Mouse (Mus musculus) thymus, postnatal 36 days (tissue): Measurements from ENCODE around the gene Fam172a.

Experiments
- DNase-seq, 2 experiments: peaks; one replicate each; pipeline ENCODE4 v3.0.0; 2022; ENCODE audit warnings: mixed read lengths in 2 of 2

Fam172a gene

DNA sequence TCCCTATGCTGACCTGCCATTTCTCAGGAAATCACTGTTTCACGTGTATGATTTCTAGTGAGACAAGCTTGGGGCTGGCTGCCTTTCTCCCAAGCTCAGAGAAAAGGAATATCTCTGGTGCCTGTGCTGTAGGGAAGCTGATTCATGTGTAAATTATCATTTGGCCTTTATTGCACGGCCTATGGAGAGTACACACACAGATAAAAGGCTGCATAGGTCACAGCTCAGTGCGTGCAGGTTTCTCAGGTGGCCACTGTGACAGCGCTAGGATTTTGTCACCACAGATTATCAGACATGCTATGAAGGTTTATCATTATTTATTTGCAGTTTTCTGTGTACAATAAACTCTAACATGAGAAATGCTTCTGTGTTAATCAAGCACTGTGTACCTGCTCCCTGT, 408.8 kb downstream of the Fam172a start:
- no peak for DNase-seq

- no peak for DNase-seq
These were observed 412.1 kb downstream of the Fam172a start for GRCm38 (mm10) chr13:78113978-78114377.

DNA sequence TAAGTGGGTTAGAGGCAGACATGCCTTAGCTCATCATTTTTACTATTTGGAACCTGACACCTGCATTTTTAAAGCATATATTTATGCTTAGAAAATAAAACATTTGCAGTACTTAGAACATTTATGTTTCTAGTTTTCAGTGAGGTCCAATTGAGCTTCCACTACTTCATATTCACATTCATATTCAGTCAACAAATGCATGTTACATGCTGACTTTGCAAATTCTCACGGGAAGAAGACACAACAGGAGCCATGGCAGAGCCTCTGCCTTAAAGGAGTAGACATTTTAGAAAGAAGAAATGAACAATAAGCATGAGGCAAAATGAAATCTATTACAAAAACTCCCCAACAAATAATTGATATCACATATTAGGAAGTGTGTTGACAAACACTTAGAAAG, 416.9 kb downstream of the Fam172a start:
- no peak for DNase-seq

DNA sequence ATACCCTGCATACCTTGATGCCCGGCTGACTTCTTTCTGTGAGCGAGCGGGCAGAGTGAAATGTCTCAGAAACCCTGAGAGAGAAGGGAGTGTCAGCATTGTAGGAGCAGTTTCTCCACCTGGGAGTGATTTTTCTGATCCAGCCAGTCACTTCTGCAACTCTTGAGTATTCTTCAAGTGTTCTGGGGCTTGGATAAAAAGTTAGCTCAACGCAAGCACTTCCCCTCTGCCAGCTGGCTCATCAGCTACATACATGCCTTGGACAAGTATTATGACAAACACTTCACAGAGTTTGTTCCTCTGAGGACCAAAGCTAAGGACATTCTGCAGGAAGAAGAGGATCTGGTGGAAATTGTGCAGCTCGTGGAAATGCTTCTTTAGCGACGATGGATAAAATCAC, 420.2 kb downstream of the Fam172a start:
- DNase-seq, result no peak

GRCm38 (mm10) chr13:78123911-78124426, 422.1 kb downstream of the Fam172a start:
- no peak for DNase-seq

DNA sequence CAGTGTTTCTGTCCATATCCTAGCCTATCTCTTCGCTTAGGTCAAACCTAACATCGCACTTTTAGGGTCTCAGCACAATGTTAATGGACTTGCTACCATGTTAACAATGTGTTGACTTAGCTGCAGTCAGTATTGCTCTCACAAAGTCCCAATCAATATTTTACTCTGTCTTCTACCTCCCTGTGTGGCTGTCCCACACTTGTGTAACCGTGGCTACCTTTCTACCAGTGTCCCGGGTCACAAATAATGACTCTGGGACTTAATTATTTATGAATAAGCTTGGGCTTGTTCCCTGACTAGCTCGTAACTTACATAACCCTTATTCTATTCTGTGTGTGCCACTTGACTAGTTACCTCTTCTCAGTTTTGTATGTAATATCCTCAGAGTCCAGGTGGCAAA, 455.6 kb downstream of the Fam172a start:
- no peak for DNase-seq

- DNase-seq, result no peak
These were observed 460.3 kb downstream of the Fam172a start for GRCm38 (mm10) chr13:78162149-78162548.

GRCm38 (mm10) chr13:78163087-78163958, 461.5 kb downstream of the Fam172a start:
- DNase-seq, result peak; percentile 16 to 18

- DNase-seq, result no peak
These were observed 463.1 kb downstream of the Fam172a start for GRCm38 (mm10) chr13:78164941-78165340.

DNA sequence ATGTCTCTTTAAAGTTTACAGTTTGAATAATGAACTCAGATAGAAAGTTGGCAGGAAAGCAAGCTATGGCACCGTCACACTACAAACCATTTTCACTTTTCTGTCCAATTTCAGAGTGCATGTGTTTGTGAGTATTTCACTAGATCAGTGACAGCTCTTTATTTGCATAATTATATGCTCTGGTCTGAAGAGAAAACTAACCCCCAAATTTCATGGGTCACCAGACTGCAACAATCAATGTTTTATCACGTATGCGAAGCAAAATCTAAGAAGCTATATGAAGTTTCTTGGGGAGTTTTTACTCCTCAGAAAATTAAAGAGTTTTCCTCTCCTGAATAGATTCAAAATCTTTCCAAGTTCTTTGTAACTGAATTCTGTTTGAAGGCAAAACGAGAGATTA, 466.3 kb downstream of the Fam172a start:
- DNase-seq, result no peak

DNA sequence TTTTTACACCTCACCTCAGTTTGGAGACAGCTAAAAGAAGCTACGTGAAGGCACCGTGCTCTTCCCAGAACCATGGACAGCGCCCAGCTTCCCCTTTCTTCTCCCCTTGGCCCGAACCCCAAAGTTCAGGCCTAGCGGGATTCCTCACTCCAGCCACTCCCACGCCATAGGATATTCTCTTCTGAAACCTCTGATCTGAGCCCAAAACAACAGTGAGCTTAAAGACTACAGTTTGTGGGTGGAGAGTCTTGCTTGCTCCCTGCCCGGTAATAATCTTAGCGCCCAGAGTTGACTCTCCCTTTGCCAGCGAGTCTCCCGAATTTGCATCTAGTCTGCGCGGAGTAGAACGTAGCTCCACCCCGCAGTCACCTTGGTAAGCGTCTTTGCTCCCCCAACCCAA, 469.5 kb downstream of the Fam172a start:
- DNase-seq, result no peak

GRCm38 (mm10) chr13:78171984-78172636, 470.3 kb downstream of the Fam172a start:
- DNase-seq, result no peak

GRCm38 (mm10) chr13:78172861-78173260, 471.0 kb downstream of the Fam172a start:
- no peak for DNase-seq

DNA sequence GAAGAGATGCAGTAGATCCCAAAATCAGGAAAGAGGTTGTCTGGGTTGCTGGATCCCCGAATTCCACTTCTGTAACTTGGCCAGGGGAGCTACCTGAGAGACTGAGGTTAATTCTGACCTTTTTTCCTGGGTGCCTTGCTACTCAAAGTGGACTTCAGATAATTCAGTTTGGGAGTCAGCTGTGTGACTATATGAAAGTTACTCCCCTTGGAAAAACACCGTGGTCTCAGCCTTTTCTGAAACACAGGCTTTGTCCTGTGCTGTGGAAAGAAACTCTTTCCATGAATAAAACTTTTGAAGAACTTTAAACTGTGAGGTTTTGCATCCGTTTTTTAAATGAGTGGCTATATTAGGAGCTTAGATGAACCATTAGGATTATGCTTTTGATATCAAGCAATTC, 472.4 kb downstream of the Fam172a start:
- no peak for DNase-seq

DNA sequence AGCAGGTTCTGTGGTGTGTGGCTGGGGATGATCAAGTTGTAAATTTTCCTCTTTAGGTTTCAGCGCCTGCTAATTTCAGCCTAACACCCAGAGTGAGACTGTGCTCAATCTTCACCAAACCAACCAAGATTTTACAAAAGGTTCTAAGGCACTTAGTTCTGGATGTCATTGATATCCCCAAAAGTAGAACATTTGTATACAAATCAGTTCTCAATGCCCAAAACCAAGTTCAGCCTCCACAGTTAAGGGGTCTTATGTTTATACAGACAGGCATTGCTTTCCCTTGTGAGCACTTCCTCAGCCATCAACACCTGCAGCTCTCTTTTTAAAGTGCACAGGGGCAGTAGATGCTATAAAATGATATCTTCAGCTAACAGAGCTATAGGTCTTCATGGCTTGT, 473.1 kb downstream of the Fam172a start:
- no peak for DNase-seq

DNA sequence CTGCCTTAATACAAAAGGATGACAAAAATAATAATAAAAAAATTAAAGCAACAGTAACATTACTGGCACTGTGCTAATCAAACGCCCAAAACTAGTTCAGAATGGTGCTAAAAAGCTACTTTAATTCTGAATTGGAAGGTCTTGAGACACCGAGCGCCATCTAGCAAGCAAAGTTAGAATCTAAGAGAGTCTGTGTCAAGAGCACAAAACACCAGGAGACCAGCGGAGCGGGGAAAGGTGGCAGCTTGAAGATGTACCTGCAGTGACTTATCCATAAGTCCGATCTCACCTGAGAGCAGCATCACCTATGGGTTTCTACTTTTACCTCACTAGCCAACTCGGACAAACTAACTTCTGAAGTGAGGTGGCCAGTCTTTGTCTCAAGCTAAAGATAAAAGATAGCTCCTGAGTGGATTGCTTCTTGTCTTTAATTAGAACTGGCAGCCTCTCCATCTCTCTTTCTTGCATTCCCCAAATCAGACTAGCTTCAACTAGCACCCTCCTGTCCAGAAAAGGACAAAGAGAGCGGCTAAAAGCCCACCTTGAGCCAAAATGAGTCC, 474.1 kb downstream of the Fam172a start:
- no peak for DNase-seq

DNA sequence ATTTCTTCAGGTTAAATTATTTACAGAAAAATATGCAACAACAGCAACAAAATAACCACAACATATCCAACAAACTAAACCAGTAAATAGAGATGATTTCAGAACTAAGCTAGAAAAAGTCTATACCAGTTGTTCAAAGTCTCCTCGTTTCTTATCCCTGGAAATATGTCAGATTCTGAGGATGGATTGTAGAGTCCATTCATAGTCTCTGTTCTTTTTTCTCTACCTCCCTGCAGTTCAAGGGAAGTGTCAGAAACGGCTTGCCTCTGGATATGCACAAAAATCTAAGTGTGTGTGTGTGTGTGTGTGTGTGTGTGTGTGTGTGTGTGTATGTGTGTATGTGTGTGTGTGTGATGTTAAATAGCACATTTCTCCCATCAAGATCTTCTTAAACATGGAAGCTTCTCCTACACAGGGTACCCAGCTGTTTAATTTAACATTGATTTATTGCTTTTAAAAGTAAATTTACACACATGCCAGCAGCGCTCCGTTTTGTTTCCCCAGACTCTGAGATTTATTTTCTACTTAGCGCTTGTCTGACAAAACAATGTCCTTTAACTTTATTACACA, 475.6 kb downstream of the Fam172a start:
- no peak for DNase-seq

- DNase-seq, result no peak
These were observed 476.2 kb downstream of the Fam172a start for GRCm38 (mm10) chr13:78178021-78178420.

DNA sequence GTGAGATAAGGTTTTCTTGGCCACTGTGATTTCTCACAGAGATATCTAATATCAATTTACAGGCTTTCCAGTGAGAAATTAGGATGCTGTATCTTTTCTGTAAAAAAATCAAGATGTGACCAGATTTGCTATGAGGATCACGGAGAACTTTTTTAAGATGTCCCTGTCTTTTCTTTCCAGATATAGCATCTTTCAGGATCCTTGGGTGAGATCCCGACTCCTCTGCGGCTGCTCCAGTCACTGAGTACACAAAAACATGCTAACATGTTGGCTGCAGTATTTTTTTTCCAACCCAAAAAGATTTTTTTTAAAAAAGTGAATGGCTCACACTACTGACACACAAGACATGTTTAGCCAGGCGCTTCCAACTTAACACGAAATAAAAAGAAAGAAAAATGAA, 476.9 kb downstream of the Fam172a start:
- no peak for DNase-seq

GRCm38 (mm10) chr13:78179312-78180097, 477.7 kb downstream of the Fam172a start:
- DNase-seq, result no peak

DNA sequence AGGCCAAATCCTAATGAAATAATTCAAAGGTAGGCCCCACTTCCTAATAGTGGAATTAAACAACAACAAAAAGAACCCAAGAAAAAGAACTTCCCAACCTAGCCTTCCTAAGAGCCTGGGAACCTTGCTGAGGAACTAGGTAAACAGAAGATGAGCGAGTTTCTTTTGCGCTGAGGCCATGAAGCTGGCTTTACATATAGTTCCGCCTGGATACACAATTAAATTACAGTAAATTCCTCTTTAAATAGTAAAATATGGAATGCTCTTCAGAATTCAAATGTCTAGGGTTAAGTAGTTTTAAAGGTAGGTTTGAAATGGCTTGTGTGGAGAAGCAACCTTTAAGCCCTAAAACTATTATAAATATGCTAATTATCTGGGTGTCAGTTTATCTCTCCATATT, 478.4 kb downstream of the Fam172a start:
- no peak for DNase-seq

DNA sequence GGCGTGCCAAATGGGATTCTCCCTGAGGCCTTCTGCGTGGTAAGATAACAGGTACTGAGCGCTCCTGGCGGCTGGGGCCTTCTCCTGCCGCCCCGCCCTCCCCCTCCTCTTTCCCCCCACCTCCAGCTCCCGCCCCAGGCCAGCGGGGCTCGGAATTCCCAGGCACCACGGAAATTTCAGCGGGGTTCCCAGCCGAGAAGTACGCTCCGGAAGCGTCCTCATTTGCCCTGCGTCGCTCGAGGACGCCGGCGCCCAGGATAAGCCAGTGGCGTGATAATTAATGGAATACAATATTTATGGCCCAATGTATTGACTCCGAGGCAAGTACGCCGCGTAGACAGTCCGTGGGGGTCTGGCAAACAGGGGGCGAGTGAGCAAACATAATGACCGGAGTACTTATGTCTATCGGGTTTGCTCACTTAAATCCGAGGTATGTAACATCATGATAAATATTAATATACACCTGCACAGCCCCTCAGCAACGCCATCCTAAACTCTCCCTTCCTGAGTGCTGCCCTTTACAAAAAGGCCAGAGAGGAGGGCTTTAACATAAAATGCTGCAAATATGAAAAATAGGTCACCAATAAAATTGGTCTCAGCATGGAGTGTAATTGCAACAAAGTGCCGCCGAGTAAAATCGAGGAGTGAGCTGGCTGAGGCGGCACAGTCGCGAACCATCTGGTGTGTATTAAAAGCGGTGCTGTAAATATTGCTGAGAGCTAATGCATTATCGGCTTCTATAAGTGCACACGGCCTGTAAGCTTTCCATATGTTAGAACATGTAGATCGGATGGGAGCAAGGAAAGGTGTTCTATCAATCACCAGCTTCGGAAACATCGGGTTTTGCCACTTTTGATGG, 479.5 kb downstream of the Fam172a start:
- DNase-seq, result no peak
